Mouse (Mus musculus) left cerebral cortex, postnatal 36 days (tissue): ENCODE data around the gene Zyg11a. TPM values are rescaled to one million over a fixed set of nuclear protein-coding genes. Genes with fewer than 3 reads are reported as not detected.
"Not testable (repeated sequence)": the region's sequence is repeated elsewhere in the genome, so short reads cannot be mapped to it uniquely, and the experiment has no call there.

Source experiments
- DNase-seq, 2 experiments: peaks; one replicate each; pipeline ENCODE4 v3.0.0; 2021 to 2022; ENCODE audit warnings: low spot score in 2 of 2, mixed read lengths in 1 of 2
- intact Hi-C: fragments of 180-260 bp; cut with DNase I; formaldehyde crosslinking; loops from one replicate; pipeline ENCODE4 v1.15.1; 2025
- total RNA-seq, 2 experiments: library from RNA; stranded (reverse); gene quantifications; 2 replicates each; pipeline ENCODE4 v1.2.3; 2021

The Zyg11a gene
- total RNA-seq, 2 experiments from 2014 or later: not detected

DNA sequence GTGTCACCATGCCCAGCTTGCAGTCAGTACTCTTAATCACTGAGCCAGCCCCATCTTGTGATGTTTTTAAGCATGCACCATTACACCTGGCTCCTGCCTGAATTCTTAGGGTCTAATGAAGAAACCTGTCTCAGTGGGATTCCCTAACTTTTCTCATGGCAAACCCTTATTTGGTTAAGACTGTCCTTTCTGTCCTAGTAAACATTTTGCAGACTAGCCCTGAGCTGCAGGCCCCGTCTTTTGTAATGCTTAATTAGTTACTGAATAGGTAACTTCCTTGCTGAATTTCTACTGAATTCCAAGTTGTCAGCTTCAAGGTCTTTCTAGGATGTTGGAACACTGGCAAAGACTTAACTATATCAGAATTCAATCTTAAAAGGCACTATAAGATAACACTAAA, 62.7 kb downstream of the Zyg11a start:
- intact Hi-C loops, DNase-seq: not testable (repeated sequence)

DNA sequence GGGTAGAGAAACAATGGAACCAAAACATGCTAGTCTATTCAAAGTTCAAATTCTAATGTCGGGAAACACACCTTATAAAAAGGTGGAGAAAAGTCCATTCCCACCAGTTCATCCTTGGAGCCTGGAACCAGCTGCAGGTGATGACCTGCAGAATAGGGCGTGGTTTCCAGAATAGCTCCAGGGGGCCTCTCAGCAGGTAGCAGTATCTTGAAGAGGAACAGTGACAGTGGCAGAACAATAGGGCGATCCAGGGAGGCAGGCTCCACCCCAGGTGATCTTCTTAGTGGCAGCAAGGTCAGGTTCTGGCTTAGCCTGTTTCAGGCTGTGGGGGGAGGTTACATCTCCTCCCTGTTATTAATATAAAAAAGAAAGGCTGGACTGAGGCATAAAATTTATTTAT, 72.3 kb downstream of the Zyg11a start:
- intact Hi-C loops, DNase-seq: not testable (repeated sequence)

DNA sequence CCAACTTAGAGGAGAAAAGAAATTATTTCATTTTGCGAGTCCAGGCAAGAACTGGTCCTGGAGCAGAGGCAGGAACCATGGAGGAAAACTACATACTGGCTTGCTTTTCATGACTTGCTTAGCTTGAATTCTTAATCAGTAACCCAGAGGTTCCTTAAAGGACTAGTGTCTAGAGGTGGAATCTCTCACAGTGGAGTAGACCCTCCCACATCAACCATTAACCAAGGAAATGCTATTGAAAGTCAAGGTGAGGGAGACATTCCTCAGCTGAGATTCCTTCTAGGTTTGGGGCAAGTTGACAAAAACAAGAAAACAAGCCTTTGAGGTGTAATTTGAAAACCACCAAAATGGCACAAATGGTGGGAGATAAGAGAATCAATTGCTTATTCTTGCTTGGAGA, 73.0 kb downstream of the Zyg11a start, which contains the start of gene Scp2:
Scp2 (minus strand) TSS at position 119 of the 400 bp plus-strand sequence.
- no peak for DNase-seq
- intact Hi-C loops: no loop called here

DNA sequence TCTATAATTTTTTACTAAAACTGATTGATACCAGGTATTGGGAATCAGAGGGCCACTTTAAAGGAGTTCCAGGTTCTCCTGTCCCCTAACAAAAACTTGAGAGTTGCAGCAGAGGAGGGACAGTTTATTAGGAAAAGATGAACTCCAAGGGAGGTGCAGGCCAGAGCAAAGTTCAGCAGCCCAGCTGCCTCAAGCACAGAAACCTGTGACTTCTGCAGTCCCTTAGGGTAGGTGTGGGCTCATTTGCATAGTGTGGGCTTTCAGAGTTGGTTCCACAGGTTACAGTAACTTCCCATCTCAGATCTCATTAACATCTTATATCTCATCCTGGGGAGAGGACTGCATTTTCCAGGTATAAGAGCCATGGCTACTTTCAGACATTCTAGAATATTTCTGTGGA, 74.1 kb downstream of the Zyg11a start:
- intact Hi-C loops: no loop called here
- no peak for DNase-seq

DNA sequence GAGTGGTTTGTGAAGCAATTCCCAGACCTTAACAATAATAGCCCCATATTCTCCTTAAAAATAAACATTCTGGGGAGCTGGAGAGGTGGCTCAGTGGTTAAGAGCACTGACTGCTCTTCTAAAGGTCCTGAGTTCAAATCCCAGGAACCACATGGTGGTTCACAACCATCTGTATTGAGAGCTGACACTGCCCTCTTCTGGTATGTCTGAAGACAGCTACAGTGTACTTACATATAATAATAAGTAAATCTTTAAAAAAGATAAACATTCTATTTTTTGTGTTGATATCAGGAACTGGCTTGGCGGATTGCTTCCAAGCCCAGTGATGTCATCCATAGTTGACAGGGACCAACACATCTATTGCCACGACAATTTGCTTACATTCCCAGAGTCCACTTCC, 74.7 kb downstream of the Zyg11a start:
- DNase-seq, intact Hi-C loops: not testable (repeated sequence)

DNA sequence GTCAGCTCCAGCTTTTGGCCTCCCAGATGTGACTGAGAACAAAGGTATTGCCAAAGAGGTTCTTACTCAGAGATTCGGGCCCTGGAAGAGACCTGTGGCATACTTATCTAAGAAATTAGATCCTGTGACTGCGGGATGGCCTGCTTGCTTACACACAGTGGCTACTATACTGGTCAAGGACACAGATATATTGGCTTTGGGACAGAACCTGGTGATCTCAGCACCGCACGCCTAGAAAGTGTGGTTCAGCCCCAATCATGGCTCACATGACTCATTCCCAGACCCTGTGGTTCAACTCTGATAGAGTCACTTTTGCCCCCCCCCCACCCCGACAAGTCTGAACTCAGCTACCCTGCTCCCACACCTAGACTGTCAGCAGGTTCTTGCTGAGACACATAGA, 80.9 kb downstream of the Zyg11a start:
- no peak for DNase-seq
- intact Hi-C loops: no loop called here

Other genes starting within 250 kb of the Zyg11a start
- gene Slc1a7, start 249.7 kb downstream of the Zyg11a start, total RNA-seq: under 1 TPM; 0.72 to 0.79 TPM
- gene Podn, start 121.6 kb downstream of the Zyg11a start, total RNA-seq: 10 to 100 TPM in 1 of 2 experiments, 1 to 10 TPM in 1; 6.2 to 11.3 TPM
- gene Scp2, start 73.0 kb downstream of the Zyg11a start, total RNA-seq: 100 to 1,000 TPM in 1 of 2 experiments, 10 to 100 TPM in 1; 84.0 to 115 TPM
- 10 to 100 TPM; 10.9 to 13.3 TPM for gene Echdc2, start 52.6 kb downstream of the Zyg11a start, total RNA-seq
- 100 to 1,000 TPM; 101 to 103 TPM for gene Zyg11b, start 83.0 kb upstream of the Zyg11a start, total RNA-seq
- gene Coa7, start 110.1 kb upstream of the Zyg11a start, total RNA-seq: 10 to 100 TPM; 25.7 to 28.9 TPM
- gene Shisal2a, start 165.3 kb upstream of the Zyg11a start, total RNA-seq: not detected
- 1 to 10 TPM; 4.6 to 6.8 TPM for gene Gpx7, start 188.9 kb upstream of the Zyg11a start, total RNA-seq
- 10 to 100 TPM; 31.6 to 51.9 TPM for gene Tut4, start 241.4 kb upstream of the Zyg11a start, total RNA-seq